Mouse (Mus musculus) left cerebral cortex, adult 2 months (tissue): Measurements from ENCODE around the gene Dlec1. TPM values are rescaled to one million over a fixed set of nuclear protein-coding genes. Genes with fewer than 3 reads are reported as not detected.
A peak's percentile ranks its signal among the peaks of the same experiment; 100 is the strongest.

ENCODE experiments used
- DNase-seq, 2 experiments: peaks; one replicate each; pipeline ENCODE4 v3.0.0; 2021 to 2022; ENCODE audit warnings: low spot score in 2 of 2, mixed read lengths in 1 of 2; ENCODE audit errors: extremely low spot score in 1 of 2
- H3K27ac ChIP-seq: fragments of 200-600 bp; 2 replicates; pipeline ENCODE4 v1.8.1; 2022
- H3K4me3 ChIP-seq: fragments of 200-600 bp; 2 replicates; pipeline ENCODE4 v1.8.1; 2022
- CTCF ChIP-seq: fragments of 200-600 bp; IDR thresholded peaks from 2 replicates; pipeline ENCODE4 v1.8.1; 2022; ENCODE audit warnings: antibody characterized with exemption, mild to moderate bottlenecking, moderate library complexity
- intact Hi-C: fragments of 180-260 bp; cut with DNase I; formaldehyde crosslinking; loops from one replicate; pipeline ENCODE4 v1.15.1; 2025
- total RNA-seq, 2 experiments: library from RNA; stranded (reverse); gene quantifications; 2 replicates each; pipeline ENCODE4 v1.2.3; 2021

Gene Dlec1
- total RNA-seq, 2 experiments from 2014 or later, result 2.8 to 3.8 TPM

DNA sequence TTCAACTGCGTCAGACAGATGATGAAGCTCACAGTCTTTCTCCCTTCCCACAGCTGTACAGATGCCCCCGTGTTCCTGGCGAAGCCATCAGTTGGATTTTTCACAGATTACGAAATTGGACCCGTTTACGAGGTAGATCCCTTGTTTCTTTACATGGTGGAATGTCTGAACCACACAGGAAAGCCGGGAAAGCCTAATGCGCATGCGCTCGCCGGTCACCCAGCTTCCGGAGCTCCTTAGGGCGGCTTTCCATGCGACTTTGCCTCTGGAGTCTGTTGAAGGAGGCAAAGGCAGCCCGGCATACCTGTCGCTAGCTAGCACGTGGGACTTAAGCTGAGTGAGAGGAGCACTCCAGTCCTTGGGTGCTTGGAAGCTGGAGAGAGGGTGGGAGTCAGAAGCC is 12.6 kb downstream of the Dlec1 start:
- Histone ChIP-seq H3K4me3 (no peak overlapping the region), H3K27ac (no peak overlapping the region)
- DNase-seq, result no peak
- intact Hi-C loops, result no loop called here
- no peak for TF ChIP-seq CTCF

DNA sequence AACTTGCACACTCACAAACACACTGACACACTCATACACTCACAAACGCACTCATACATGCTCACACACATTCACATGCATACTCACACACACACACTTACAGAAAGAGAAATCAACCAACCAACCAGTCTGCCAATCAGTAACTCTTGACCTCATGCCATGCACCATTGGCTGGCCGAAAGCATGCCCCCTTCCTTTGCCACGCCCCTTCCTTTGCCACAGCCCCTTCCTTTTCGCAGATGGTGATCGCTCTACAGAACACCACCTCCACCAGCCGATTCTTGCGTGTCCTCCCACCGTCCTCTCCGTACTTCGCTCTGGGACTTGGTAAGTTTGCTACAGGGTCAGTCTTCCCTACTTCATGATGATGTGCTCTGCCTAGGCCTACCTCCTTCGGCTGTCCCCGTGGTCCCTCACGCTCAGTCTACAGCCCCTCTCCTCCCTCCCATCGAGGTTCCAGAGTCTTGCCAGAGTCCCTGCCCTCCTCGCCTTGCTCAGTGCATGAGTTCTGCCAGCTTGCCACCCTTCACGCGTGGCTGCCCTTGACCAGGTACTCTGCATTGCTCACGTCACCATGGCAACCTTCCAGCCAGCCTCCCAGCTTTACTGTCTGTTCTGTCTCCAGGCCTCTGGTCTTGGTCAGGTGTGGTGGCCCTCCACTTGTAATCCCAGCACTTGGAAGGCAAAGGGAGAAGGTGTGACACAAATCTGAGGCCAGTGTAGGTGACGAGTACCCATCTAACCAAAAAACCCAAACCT is 17.3 kb downstream of the Dlec1 start:
- no peak for DNase-seq
- intact Hi-C loops, result no loop called here
- TF ChIP-seq CTCF, result no peak
- Histone ChIP-seq H3K4me3 (no peak overlapping the region), H3K27ac (no peak overlapping the region)

DNA sequence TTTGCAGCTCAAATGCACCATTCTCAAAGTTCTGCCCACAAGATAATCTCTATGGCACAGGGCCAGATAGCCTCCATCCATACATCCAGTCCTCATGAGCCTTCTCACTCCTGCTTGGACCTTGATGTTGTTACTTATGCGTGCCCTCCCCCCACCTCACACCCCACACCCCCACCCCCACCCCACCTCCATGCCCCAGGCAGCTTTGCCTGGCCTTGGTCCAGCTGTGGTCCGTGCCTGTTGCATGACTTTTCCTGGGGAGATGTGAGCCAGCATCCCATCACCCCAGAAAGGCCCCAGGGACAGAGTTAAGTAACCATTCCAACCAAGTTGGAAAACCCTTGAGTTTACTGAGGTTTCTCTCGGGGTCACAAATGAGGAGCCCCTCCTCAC is 17.9 kb downstream of the Dlec1 start:
- H3K4me3 ChIP-seq, result no peak overlapping the region
- TF ChIP-seq CTCF, result no peak
- DNase-seq, result no peak
- H3K27ac ChIP-seq, result no peak overlapping the region
- intact Hi-C loops, result no loop called here

DNA sequence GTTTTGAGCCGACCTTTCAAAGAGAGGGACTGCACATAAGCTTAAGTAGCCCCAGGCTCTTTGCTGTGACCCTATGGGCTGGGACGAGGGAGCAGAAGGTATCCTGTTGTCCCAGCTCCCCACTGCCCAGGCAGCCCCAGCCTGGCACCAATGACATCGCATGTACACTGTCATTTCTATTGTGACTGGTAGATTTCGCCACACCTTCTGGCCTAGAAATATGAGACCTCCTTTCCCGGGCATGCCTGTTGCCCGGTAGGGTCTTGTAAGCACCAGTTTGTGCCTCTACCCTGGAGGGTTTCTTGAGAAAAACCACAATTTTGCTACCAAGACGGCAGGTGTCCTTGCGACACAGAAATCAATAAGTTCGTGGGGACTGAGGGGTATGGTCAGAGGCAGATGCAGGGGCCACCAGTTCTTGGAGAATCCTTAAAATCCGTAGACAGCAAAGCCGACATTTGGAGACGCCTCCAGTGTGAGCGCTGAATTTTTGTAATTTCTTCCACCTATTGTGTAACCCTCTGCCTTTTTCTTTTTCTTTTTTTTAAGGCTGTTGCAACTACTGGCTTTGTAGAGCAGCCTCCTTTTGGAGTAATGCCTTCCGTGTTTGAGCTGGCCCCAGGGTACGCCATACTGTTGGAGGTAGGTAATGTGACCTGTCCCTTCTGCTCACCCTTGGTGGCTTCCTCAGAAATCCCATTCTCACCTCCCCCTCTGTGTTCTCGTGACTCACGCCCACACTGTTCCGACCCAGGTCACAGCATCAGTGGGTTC is 20.5 kb downstream of the Dlec1 start:
- no peak for TF ChIP-seq CTCF
- intact Hi-C loops, result no loop called here

DNA sequence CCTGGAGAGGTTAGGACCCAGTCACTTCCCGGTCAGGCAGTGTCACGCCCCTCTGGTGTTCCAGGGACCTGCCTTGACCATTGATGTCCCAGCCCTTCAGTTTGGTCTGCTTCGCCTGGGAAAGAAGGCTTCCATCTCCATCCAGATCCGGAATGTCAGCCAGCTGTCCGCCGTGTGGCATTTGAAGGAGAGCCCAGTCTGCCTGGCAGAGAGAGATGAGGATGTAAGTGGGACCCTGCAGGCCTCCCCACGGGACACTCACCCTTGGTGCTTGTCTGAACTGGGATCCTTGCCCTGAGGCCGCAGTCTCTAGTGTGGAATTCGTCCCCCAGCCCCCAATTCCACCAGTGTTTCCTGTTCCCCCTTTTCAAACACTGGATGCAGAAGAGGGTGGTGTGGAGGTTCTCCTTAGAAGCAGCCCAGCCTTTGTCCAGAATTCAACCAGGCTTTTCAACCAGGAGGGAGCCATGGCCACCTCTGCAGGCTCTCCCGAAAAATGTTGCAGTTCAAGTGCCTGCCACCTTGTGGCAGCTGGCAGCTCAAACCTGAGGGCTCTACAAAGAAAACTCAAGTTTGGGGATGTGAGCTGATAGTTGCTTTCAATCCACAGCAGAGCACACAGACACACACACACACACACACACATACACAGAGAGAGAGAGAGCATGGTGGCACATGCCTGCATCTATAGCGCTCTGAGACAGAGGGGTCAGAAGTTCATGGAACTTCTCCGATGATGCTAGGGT is 26.3 kb downstream of the Dlec1 start:
- TF ChIP-seq CTCF, result peak; percentile 34
- Histone ChIP-seq H3K4me3 (no peak overlapping the region), H3K27ac (no peak overlapping the region)
- intact Hi-C loops, result no loop called here
- no peak for DNase-seq

More for the DNA sequence above, 20.5 kb downstream of the Dlec1 start:
- DNase-seq, result no peak
- Histone ChIP-seq H3K27ac (no peak overlapping the region), H3K4me3 (no peak overlapping the region)

DNA sequence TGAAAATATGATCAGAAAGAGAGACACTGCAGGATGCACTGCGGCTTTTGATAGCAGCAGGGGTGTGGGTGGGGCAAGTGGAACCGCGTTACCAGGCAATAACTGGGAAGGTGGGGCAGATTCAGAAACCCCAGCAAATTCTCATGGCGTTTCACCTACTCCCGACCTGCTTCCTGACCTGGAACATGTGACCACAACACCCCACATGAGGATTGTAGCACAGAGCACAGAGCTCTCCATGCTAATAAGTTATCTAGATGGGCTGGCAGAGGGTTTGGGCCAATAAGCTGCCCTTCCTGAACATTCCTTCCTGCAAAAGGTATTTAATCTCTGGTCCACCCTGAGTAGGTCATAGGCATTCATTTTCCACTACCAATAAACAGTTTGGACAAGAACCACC is 28.4 kb downstream of the Dlec1 start:
- Histone ChIP-seq H3K27ac (no peak overlapping the region), H3K4me3 (no peak overlapping the region)
- TF ChIP-seq CTCF, result no peak
- DNase-seq, result no peak
- intact Hi-C loops, result no loop called here

DNA sequence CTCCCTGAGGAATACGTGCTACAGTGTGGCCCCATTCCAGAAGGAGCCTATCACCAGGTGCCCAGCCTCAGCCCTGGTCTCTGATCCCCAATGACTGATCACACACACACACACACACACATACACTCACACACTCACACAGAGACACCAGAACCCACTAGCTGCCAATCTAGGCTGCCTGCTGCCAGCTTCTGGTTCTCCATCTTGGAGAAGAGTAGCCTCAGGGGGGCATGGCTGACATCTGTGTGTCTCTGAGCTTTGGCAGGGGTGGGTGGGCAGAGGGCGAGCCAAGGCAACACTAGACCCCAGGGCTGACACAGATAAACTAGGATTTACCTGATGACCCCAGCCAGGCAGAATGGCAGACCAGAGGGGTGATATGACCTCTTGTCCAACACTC is 36.6 kb downstream of the Dlec1 start:
- intact Hi-C loops, result no loop called here
- Histone ChIP-seq H3K4me3 (no peak overlapping the region), H3K27ac (no peak overlapping the region)
- no peak for DNase-seq
- TF ChIP-seq CTCF, result no peak

DNA sequence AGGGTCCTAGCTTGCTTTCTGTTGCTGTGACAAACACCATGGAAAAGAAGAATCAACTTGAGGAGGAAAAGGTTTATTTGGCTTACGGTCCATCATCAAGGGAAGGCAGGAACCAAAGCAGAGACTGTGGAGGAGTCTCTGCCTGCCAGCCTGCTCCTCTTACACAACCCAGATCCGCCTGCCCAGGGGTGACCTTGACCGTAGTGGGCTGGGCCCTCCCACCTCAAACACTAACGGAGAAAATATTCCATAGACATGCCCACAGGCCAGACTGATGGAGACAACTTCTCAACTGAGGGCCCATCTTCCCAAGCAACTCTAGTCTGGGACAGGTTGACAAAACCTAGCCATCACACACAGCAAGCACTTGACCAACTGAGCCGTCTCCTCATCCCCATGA is 39.8 kb downstream of the Dlec1 start:
- no peak for DNase-seq
- intact Hi-C loops, result no loop called here
- TF ChIP-seq CTCF, result no peak
- H3K4me3 ChIP-seq, result no peak overlapping the region
- H3K27ac ChIP-seq, result no peak overlapping the region

DNA sequence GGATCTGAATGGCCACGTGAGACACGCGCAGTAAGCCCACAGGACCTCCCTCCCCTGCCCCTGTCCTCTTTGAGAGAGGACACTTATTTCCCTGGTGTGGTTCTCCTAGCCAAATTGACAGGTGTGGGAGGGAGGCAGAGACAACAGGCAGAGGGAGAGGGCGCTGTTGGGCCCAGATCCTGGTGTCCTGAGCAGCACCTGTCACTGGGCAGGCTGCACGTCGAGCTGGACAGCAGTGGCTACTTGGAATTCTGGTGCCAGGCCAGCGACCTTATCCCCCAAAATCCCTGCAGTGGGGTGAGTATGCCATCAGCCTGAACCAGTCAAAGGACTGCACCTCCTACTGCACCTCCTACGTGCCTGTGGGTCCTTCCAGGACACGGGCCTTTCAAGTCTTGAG is 41.1 kb downstream of the Dlec1 start:
- DNase-seq, result no peak

DNA sequence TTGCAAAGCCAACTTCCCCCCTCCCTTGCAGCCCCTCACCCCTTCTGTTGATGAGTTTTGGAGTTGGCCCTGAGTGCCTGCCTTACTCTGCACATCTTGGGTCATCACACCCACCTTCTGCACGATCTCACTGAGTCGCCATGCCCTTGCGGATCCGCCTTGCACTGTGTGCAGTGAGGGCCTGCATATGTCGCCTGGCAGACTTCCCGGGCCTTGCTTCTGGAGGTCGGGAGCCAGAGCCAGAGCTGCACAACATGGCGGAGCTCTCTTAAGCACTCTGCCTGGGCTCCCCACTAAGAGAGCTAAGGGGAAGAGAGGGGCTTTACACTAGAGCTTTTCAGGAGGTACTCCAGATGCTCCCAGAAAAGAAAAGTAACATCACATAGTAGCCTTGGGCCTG is 42.4 kb downstream of the Dlec1 start:
- DNase-seq, result no peak
- no peak overlapping the region for H3K4me3 ChIP-seq
- no peak for TF ChIP-seq CTCF
- no peak overlapping the region for H3K27ac ChIP-seq
- intact Hi-C loops, result no loop called here

More for the DNA sequence above, 41.1 kb downstream of the Dlec1 start:
- Histone ChIP-seq H3K27ac (no peak overlapping the region), H3K4me3 (no peak overlapping the region)
- intact Hi-C loops, result no loop called here
- TF ChIP-seq CTCF, result no peak

DNA sequence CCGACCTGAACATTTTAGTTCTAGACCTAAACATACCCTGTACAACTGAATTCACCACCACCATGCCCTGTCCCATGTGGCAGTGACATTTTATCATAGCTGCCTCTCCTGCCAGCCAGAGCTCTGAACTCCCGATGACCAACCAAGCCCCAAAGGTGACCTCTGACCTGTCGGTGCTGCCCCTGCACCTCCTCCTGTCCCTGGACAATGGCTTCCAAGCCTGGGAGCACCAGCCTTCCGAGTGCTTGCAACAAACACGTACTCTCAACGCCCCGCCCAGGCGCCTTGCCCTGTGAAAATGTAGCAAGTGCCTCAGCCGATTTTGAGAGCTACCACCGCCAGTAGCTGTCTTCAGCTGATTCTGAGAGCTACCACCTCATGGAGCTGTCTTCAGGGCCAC is 42.9 kb downstream of the Dlec1 start:
- no peak overlapping the region for H3K27ac ChIP-seq
- H3K4me3 ChIP-seq, result no peak overlapping the region
- intact Hi-C loops, result no loop called here
- TF ChIP-seq CTCF, result no peak
- DNase-seq, result no peak

DNA sequence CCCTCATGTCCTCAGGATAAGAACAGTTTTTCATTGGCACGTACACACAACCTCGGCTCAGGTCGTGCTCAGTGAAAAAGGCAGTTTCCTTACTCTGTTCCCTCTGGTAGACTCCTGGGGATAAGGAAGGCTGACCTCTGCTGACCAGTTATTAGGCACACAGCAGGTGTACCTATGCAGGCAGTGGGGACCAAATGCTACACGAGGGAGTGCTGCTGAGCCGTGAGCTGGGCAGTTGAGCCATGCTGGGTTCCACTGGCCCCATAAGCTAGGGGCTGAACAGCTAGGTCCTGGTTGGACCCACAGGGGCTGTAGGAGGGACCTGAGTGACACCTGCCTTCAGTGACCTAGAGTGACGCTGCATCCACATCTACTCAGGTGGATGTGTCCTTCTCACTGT is 43.4 kb downstream of the Dlec1 start:
- Histone ChIP-seq H3K4me3 (no peak overlapping the region), H3K27ac (no peak overlapping the region)
- TF ChIP-seq CTCF, result no peak
- intact Hi-C loops, result no loop called here
- no peak for DNase-seq
